Mouse (Mus musculus) frontal cortex, postnatal 10 days (tissue): Measurements from ENCODE around the gene Bmper.
A peak's percentile ranks its signal among the peaks of the same experiment; 100 is the strongest.

Experiments used
- DNase-seq, 2 experiments: peaks; one replicate each; pipeline ENCODE4 v3.0.0; 2022; ENCODE audit warnings: low spot score in 2 of 2, mixed read lengths in 1 of 2

Bmper gene

GRCm38 (mm10) chr9:23235368-23236002, 12.6 kb downstream of the Bmper start:
- no peak for DNase-seq

DNA sequence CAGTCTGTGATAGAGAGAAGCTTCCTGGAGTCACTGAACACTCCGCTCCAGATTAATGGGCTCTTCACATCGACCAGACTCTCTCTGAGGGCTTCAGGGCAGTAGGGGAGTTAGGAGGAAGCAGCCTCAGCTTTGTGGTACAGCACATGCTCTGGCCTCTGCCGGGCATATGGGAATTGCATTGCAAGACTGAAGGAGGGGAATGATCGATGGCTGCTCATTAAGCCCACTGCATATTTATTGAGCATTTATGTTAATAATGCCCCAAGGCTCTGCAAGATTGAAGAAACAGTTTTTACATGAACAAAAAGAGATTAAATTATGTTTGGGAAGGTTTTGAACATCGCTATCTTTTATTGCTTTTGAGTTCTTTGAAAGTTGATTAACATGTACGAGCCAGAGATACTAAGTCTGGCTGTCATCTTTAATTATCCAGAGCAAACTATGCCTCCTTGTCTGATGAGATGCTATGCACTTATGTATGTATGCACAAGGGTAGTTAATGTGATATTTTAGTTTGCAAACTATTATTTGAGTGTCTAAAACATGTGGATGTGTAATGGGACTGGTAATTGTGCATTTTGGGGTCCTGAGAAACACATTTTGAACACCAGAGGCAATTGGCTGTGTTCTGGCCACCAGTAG, 13.9 kb downstream of the Bmper start:
- no peak for DNase-seq

DNA sequence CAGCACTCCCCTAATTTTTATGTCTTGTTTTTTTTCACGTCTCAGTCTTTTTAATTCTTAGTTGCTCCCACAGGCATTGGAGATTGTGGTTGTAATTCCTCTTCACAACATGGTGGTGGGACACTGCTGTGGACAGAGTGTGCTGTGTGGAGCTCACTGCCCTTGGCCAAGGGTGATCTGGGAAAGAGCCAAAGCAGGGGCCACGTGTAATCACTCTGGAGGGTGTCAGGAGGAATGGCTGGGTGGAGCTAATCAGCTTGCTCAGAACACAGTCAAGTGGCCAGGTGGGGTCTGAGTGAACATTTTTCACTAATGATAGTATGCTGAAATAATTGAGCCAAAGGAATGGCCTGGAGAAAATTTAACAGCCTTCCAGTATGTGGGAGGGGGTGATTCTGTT, 16.1 kb downstream of the Bmper start:
- DNase-seq: no peak

- no peak for DNase-seq
Observed at GRCm38 (mm10) chr9:23242911-23243310, 20.0 kb downstream of the Bmper start.

DNA sequence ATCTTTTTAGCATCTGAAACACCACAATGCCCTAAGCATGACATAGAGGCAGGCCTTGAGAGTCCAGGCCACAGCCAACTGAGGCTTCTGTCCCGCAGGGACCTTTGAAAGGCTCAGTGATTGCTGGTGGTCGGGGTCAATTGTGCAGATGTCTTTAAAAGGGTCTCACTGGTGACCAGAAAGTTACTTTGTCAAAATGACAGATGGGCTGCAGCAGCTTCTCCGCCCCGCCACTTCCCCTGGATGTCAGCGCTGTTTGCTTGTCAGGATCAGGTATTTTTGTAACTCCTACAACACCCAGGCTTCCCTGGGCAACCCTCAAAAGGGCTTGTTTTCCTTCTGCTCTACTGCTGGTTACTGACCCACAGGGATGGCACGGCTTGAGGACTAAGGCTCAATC, 21.0 kb downstream of the Bmper start:
- no peak for DNase-seq

- DNase-seq: no peak
Observed at GRCm38 (mm10) chr9:23246389-23246788, 23.5 kb downstream of the Bmper start.

- DNase-seq: peak; percentile 58 to 79
Observed at GRCm38 (mm10) chr9:23250026-23250425, 27.1 kb downstream of the Bmper start.

DNA sequence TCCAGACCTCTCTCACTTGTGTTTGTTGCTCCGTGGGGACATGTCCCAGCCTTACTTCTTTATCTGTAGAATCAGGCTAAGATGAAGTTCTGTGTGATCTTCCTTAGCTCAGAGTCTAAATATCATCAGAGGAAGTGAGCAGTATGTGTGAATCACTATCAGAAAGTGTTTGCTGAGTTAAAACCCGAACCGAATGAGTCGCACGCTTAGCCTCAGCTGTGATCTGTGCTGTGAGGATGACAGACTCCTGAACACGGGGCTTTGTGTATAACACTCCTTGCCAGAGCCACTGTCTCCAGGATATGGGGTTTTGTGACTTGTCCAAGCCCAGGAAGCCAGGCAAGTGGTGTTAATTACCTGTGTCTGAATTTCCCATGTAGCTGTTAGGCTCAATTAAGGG, 28.1 kb downstream of the Bmper start:
- no peak for DNase-seq

DNA sequence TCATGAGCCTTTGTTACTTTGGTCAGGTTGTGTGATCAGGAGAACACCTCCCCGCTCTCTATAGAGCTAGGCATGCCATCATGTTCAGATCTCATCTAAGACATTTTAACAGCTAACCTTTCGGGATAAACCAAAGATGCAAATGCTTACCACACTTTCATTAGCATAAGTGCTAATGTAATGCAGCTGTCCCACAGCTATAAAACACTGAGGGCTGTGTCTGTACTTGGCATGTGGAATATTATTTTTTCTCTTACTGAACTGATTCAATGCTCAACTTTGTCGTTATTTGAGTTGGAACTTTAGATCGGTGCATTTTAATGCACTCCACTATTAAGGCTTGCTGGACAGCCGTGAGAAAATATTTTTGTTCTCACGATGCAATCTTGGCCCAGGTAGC, 30.7 kb downstream of the Bmper start:
- no peak for DNase-seq

- peak in 1 of 2 experiments; percentile 33 for DNase-seq
Observed at GRCm38 (mm10) chr9:23254237-23255214, 31.6 kb downstream of the Bmper start.

GRCm38 (mm10) chr9:23255841-23256240, 33.0 kb downstream of the Bmper start:
- DNase-seq: no peak

DNA sequence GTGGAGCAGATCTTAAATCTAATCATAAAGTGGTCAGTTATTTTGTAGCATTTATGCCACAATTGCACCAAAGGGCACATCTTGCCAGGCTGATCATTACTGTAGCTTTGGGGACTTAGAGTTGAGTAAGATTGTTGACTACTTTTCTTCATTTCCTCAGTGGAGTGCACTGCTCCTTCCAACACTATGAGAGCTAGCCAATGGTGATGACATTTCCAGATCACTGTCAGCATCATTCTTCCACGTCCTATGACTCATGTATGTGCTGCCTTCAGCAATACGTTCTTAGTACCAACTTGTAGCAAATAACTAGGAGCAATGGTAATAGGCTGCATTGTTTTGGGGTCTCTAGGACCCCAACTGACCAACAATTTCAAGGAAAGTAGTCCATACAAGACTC, 33.7 kb downstream of the Bmper start:
- DNase-seq: no peak

GRCm38 (mm10) chr9:23261834-23262233, 39.0 kb downstream of the Bmper start:
- DNase-seq: no peak

- no peak for DNase-seq
Observed at GRCm38 (mm10) chr9:23262851-23263250, 40.0 kb downstream of the Bmper start.

DNA sequence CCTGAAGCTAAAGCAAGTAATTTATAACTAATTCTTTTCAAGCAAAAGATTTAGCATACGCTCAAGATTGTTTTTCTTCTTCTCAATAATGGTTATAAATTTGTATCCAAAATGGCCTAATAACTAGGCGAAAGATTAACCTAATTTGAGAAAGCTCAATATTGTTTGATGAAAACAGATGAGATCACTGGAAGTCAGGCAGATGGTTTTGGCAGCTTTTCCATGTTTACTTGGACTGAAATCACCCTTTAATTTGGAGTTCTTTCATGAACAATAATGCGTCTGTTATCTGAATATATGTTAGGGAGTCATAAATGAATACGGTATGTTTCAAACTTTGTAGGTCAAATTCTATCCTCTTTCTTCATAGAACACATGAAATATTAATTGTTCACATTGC, 41.6 kb downstream of the Bmper start:
- DNase-seq: no peak

DNA sequence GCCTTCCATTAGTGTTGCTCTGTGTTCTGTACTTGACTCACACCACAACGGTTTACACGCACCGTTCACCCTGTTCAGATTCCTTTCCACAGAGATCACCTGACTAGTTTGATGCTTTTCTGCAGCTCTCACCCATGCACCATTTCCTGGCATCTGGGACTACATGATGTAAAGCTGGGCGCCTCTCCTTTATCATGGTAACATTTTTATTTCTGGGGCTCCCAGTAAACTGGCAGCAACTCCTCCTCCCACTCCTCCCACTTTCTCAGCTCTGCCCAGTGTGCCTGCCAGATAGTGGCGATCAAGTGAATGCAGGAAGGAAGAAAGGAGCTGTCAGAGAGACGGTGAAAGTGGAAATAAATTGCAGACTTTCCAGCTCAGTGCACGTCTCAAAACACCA, 45.7 kb downstream of the Bmper start:
- DNase-seq: no peak

DNA sequence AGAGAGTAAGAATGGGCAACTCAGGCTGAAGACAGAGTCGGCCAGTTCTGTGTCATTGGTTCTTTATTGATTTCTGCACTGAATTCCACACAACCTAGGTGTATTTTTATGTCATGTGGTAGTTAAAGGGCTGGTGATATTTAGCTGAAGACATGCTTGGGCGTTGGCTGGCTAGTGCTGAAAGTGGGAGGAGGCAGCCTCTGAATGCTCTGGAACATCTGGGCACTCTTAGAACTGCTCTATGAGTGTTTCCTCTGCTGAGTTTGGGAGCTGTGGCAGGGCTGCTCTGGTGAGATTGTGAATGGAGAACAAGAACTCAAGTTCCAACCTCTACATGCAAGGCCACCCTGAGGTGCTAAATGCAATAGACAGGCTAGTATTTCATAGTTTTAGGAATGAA, 46.2 kb downstream of the Bmper start:
- DNase-seq: no peak

GRCm38 (mm10) chr9:23276244-23276643, 53.4 kb downstream of the Bmper start:
- no peak for DNase-seq

GRCm38 (mm10) chr9:23284940-23285460, 62.1 kb downstream of the Bmper start:
- no peak for DNase-seq

- no peak for DNase-seq
Observed at GRCm38 (mm10) chr9:23293574-23293973, 70.7 kb downstream of the Bmper start.

- no peak for DNase-seq
Observed at GRCm38 (mm10) chr9:23295569-23295968, 72.7 kb downstream of the Bmper start.

DNA sequence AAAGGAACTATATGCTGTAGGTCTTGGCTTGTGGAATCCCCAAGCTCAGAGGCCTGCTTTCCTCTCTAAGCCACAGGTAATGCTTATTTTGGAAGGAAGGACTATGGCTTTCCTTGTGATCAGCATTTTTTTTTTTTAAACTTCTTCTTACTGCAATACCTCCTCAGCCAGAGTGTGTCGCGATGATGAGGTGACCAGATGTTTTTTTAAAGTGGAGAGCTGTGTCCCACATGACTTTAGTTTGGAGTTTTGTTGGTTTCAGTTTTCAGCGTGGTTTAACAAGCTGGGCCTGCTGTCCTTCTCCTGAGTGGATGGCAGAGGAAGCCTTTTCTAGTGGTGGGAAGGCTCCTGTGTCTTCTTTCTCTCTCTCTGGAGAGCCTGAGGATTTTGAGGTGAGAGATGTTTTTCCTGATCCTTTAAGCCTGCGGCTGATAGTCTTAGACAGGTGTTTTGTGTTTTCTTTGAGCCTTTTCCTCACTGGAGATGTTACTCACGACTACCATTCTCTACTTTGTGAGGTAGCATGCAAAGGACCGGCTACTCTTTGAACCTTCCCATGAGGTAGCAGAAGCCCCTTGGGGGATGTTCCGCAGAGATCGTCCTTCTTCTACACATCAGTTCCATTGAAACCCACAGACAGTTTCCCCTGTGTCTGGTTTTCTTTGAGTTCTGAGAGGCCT, 74.8 kb downstream of the Bmper start:
- DNase-seq: no peak
